Mouse (Mus musculus) common myeloid progenitor, adult 5-6 weeks (primary cell): Measurements from ENCODE around the gene Lyar. TPM values are rescaled to one million over a fixed set of nuclear protein-coding genes. Genes with fewer than 3 reads are reported as not detected.

Experiments used
- ATAC-seq: replicated peaks from 2 replicates; pipeline ENCODE4 v1.8.0; 2016; ENCODE audit warnings: low read depth, mild to moderate bottlenecking, moderate TSS enrichment, inconsistent platforms; ENCODE audit not compliant: poor library complexity, severe bottlenecking
- total RNA-seq: library from RNA; stranded (forward); fragments of 200-1000, 187-1606 nt; gene quantifications from 2 replicates; pipeline ENCODE4 v1.2.3, GENCODE M21; 2017

The Lyar gene
- 144 and 145 TPM in 2 replicates for total RNA-seq

GRCm38 (mm10) chr5:38220328-38220912, at the start of gene Lyar, which contains the start of gene Zbtb49:
Gene Lyar (plus strand): TSS chr5:38220470.
Gene Zbtb49 (minus strand): TSS chr5:38220457.
- peak; percentile 87 for ATAC-seq

GRCm38 (mm10) chr5:38173766-38174165, 46.5 kb upstream of the Lyar start:
- ATAC-seq = no peak

- no peak for ATAC-seq
These were observed 45.9 kb upstream of the Lyar start for GRCm38 (mm10) chr5:38174256-38174912.

GRCm38 (mm10) chr5:38184688-38185285, 35.5 kb upstream of the Lyar start:
- ATAC-seq = no peak

GRCm38 (mm10) chr5:38187006-38187405, 33.3 kb upstream of the Lyar start:
- ATAC-seq = no peak

- no peak for ATAC-seq
These were observed 29.4 kb upstream of the Lyar start for GRCm38 (mm10) chr5:38190907-38191306.

GRCm38 (mm10) chr5:38194946-38195345, 25.3 kb upstream of the Lyar start:
- ATAC-seq = no peak

- no peak for ATAC-seq
These were observed 24.3 kb upstream of the Lyar start for GRCm38 (mm10) chr5:38195941-38196340.

- no peak for ATAC-seq
These were observed 23.3 kb upstream of the Lyar start for GRCm38 (mm10) chr5:38196821-38197481.

- peak; percentile 92 for ATAC-seq
These were observed 22.8 kb upstream of the Lyar start for GRCm38 (mm10) chr5:38197482-38197823.

- no peak for ATAC-seq
These were observed 20.6 kb upstream of the Lyar start for GRCm38 (mm10) chr5:38199686-38200085.

- ATAC-seq = no peak
These were observed 15.0 kb upstream of the Lyar start for GRCm38 (mm10) chr5:38205303-38205726.

- ATAC-seq = peak; percentile 50
These were observed 11.3 kb upstream of the Lyar start for GRCm38 (mm10) chr5:38208985-38209384.

- peak; percentile 82 for ATAC-seq
These were observed 8.6 kb upstream of the Lyar start for GRCm38 (mm10) chr5:38211691-38212090.

GRCm38 (mm10) chr5:38213009-38213408, 7.3 kb upstream of the Lyar start:
- ATAC-seq = no peak

GRCm38 (mm10) chr5:38219771-38220307, 431 bp upstream of the Lyar start:
- ATAC-seq = peak; percentile 64

GRCm38 (mm10) chr5:38235422-38235821, 15.2 kb downstream of the Lyar start:
- ATAC-seq = peak; percentile 88

GRCm38 (mm10) chr5:38236627-38237026, 16.4 kb downstream of the Lyar start:
- ATAC-seq = no peak

- ATAC-seq = no peak
These were observed 20.6 kb downstream of the Lyar start for GRCm38 (mm10) chr5:38240727-38241472.

GRCm38 (mm10) chr5:38241473-38241834, 21.2 kb downstream of the Lyar start:
- no peak for ATAC-seq
